Mouse (Mus musculus) heart, postnatal 0 days (tissue): ENCODE measurements around the gene Mta1. TPM values are rescaled to one million over a fixed set of nuclear protein-coding genes. Genes with fewer than 3 reads are reported as not detected.

Experiments
- ATAC-seq: fragments of 200-750 bp; cut with Nextera tagmentation; 2 replicates; pipeline ENCODE4 v1.8.0; 2017; ENCODE audit warnings: low read depth, moderate number of reproducible peaks, moderate library complexity; ENCODE audit not compliant: insufficient read depth
- DNase-seq: peaks from one replicate; pipeline ENCODE4 v3.0.0-alpha.2; 2016; ENCODE audit warnings: low spot score
- H3K27ac ChIP-seq: fragments of 300-500 bp; sonication (generic); 2 replicates; pipeline ENCODE4 v1.5.1; 2014; ENCODE audit warnings: low read depth, mild to moderate bottlenecking
- H3K27me3 ChIP-seq: fragments of 300-500 bp; sonication (generic); 2 replicates; pipeline ENCODE4 v1.6.1; 2014; ENCODE audit warnings: low read length, mixed read lengths; ENCODE audit not compliant: control insufficient read depth, insufficient read depth
- H3K36me3 ChIP-seq: fragments of 300-500 bp; sonication (generic); replicated peaks from 2 replicates; pipeline ENCODE4 v1.6.1; 2014; ENCODE audit warnings: low read length, mixed read lengths; ENCODE audit not compliant: control insufficient read depth, insufficient read depth
- H3K4me1 ChIP-seq: fragments of 300-500 bp; sonication (generic); 2 replicates; pipeline ENCODE4 v1.6.1; 2014; ENCODE audit warnings: antibody characterized with exemption; ENCODE audit not compliant: control insufficient read depth, insufficient read depth
- H3K4me2 ChIP-seq: fragments of 300-500 bp; sonication (generic); 2 replicates; pipeline ENCODE4 v1.6.1; 2014; ENCODE audit warnings: low read depth, mild to moderate bottlenecking, low read length, moderate library complexity
- H3K4me3 ChIP-seq: fragments of 300-500 bp; sonication (generic); 2 replicates; pipeline ENCODE4 v1.5.1; 2014; ENCODE audit warnings: low read depth, low read length
- H3K9ac ChIP-seq: fragments of 300-500 bp; sonication (generic); replicated peaks from 2 replicates; pipeline ENCODE4 v1.6.1; 2014; ENCODE audit warnings: low read depth, low read length, mixed read lengths
- H3K9me3 ChIP-seq: fragments of 300-500 bp; sonication (generic); replicated peaks from 2 replicates; pipeline ENCODE4 v1.6.1; 2016; ENCODE audit warnings: low read length; ENCODE audit not compliant: control insufficient read depth
- CTCF ChIP-seq: IDR thresholded peaks from 2 replicates; pipeline ENCODE4 v1.5.1; 2016; ENCODE audit warnings: antibody characterized with exemption, control low read depth, low read depth
- EP300 ChIP-seq: IDR thresholded peaks from 2 replicates; pipeline ENCODE4 v1.6.1; 2016; ENCODE audit warnings: antibody characterized with exemption, low read depth
- WGBS: fragments of 180-500 bp; shearing (Covaris S2); extraction: QIAGEN DNeasy Blood & Tissue Kit; methylation state at CpG from one replicate; pipeline ENCODE4 v1.1.7; 2014; 5-methylcytosine and 5-hydroxymethylcytosine counted together
- polyA plus RNA-seq: library from polyadenylated mRNA; unstranded; fragments of >200 nt; fragmentation: Nextera tagmentation; extraction: Ambion mirVana; gene quantifications from 2 replicates; pipeline ENCODE4 v1.2.1, GENCODE M21; 2015
- total RNA-seq: library from RNA; depleted of rRNA; stranded (reverse); fragments of >200 nt; gene quantifications from 2 replicates; pipeline ENCODE4 v1.2.3, GENCODE M21; 2014; ENCODE audit warnings: low replicate concordance

Mta1 gene
- total and polyA plus RNA-seq, 2 experiments from 2014 or later: 11.8 to 26.3 TPM

- Histone ChIP-seq H3K27me3 (no peaks in the 10 kb centered on the region), H3K27ac (no peak overlapping the region), H3K9me3 (no peaks in the 10 kb centered on the region), H3K4me2 (no peak overlapping the region), H3K36me3 (peaks cover 73% of the 10 kb centered on the region), H3K4me1 (no peaks in the 10 kb centered on the region), H3K9ac (no peak overlapping the region), H3K4me3 (no peak overlapping the region)
- ATAC-seq: no peak
- TF ChIP-seq CTCF: no peak
- no peak for TF ChIP-seq EP300
- 91% methylated on average over 5 of the region's 5 CpGs for WGBS
- no peak for DNase-seq
Observed at GRCm38 (mm10) chr12:113060178-113060577, 37.9 kb upstream of the Mta1 start.

DNA sequence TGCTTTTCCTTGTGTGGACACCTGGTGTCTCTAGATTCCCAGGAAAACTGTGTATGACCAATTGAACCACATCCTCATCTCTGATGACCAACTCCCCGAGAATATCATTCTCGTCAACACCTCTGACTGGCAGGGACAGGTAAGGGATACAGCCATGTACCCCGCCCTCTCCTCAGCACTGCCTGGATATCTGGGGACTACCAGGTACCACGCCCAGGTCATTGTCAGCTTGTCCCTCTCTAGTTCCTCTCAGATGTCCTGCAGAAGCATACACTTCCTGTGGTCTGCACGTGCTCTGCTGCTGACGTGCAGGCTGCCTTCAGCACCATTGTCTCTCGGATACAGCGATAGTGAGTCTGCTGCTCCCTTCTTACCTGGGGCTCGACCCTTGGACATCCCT, 36.5 kb upstream of the Mta1 start:
- Histone ChIP-seq H3K4me2 (no peak overlapping the region), H3K27me3 (no peaks in the 10 kb centered on the region), H3K9me3 (no peaks in the 10 kb centered on the region), H3K36me3 (peaks cover 73% of the 10 kb centered on the region), H3K27ac (no peak overlapping the region), H3K9ac (no peak overlapping the region), H3K4me1 (no peaks in the 10 kb centered on the region), H3K4me3 (no peak overlapping the region)
- TF ChIP-seq CTCF (no peak), EP300 (no peak)
- ATAC-seq (no peak), DNase-seq (no peak)
- 80% methylated on average over 9 of the region's 9 CpGs for WGBS

- no peaks in the 10 kb centered on the region for H3K4me1 ChIP-seq
- 90% methylated on average over 10 of the region's 10 CpGs for WGBS
- peaks cover 73% of the 10 kb centered on the region for H3K36me3 ChIP-seq
- no peak overlapping the region for H3K4me2 ChIP-seq
- H3K9me3 ChIP-seq: no peaks in the 10 kb centered on the region
- no peak for ATAC-seq
- H3K27ac ChIP-seq: no peak overlapping the region
- no peaks in the 10 kb centered on the region for H3K27me3 ChIP-seq
- no peak overlapping the region for H3K9ac ChIP-seq
- no peak overlapping the region for H3K4me3 ChIP-seq
- no peak for TF ChIP-seq CTCF
- TF ChIP-seq EP300: no peak
- no peak for DNase-seq
Observed at GRCm38 (mm10) chr12:113062201-113062600, 35.9 kb upstream of the Mta1 start.

- Histone ChIP-seq H3K36me3 (peaks cover 65% of the 10 kb centered on the region), H3K27me3 (no peaks in the 10 kb centered on the region), H3K4me2 (no peak overlapping the region), H3K9me3 (no peaks in the 10 kb centered on the region), H3K9ac (no peak overlapping the region), H3K27ac (no peak overlapping the region), H3K4me1 (no peaks in the 10 kb centered on the region), H3K4me3 (no peak overlapping the region)
- no peak for DNase-seq
- TF ChIP-seq CTCF (no peak), EP300 (no peak)
- 95% methylated on average over 7 of the region's 7 CpGs for WGBS
- ATAC-seq: no peak
Observed at GRCm38 (mm10) chr12:113063700-113064099, 34.4 kb upstream of the Mta1 start.

GRCm38 (mm10) chr12:113068002-113068401, 30.1 kb upstream of the Mta1 start:
- H3K9ac ChIP-seq: no peak overlapping the region
- H3K36me3 ChIP-seq: peaks cover 61% of the 10 kb centered on the region
- H3K27me3 ChIP-seq: no peaks in the 10 kb centered on the region
- no peak overlapping the region for H3K27ac ChIP-seq
- H3K4me1 ChIP-seq: no peaks in the 10 kb centered on the region
- 83% methylated on average over 7 of the region's 7 CpGs for WGBS
- H3K4me2 ChIP-seq: no peak overlapping the region
- no peaks in the 10 kb centered on the region for H3K9me3 ChIP-seq
- ATAC-seq (no peak), DNase-seq (no peak)
- TF ChIP-seq CTCF: no peak
- TF ChIP-seq EP300: no peak
- H3K4me3 ChIP-seq: no peak overlapping the region

- Histone ChIP-seq H3K4me1 (peaks cover 8% of the 10 kb centered on the region; the same call in 1 of the 2 replicates), H3K9me3 (no peaks in the 10 kb centered on the region), H3K9ac (no peak overlapping the region), H3K27ac (no peak overlapping the region), H3K36me3 (peaks cover 52% of the 10 kb centered on the region), H3K27me3 (no peaks in the 10 kb centered on the region), H3K4me2 (no peak overlapping the region), H3K4me3 (no peak overlapping the region)
- ATAC-seq (no peak), DNase-seq (no peak)
- no peak for TF ChIP-seq EP300
- TF ChIP-seq CTCF: no peak
- 96% methylated on average over 6 of the region's 6 CpGs for WGBS
Observed at GRCm38 (mm10) chr12:113069389-113069788, 28.7 kb upstream of the Mta1 start.
